Mouse (Mus musculus) adrenal gland, postnatal 10 days (tissue): ENCODE results near the gene Ankrd40. TPM values are rescaled to one million over a fixed set of nuclear protein-coding genes. Genes with fewer than 3 reads are reported as not detected.

Experiments used
- DNase-seq: peaks from one replicate; pipeline ENCODE4 v3.0.0; 2021; ENCODE audit warnings: mixed read lengths
- total RNA-seq, 2 experiments: library from RNA; stranded (reverse); gene quantifications; 2 replicates each; pipeline ENCODE4 v1.2.3; 2021

The Ankrd40 gene
- total RNA-seq, 2 experiments from 2014 or later, result 110 to 130 TPM

DNA sequence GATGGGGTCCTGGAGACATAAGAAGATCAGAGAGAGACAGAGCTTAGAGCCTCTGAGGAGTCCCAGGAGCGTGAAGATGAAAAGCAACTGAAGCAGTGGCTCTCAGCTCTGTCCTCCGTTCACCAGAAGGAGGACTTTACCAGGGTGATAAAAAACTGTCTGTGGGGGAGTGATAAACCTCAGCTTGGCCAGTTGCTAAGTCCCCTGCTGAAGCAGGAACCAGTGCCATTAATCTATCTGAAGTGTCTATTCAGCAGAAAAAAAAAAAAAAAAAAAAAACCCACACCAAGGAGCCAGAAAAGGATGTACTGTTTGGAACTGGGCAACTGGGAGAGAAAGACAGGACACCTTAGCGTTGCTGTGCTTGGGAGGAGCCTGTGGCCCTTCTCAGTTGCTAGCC is 23.3 kb downstream of the Ankrd40 start:
- DNase-seq, result no peak

DNA sequence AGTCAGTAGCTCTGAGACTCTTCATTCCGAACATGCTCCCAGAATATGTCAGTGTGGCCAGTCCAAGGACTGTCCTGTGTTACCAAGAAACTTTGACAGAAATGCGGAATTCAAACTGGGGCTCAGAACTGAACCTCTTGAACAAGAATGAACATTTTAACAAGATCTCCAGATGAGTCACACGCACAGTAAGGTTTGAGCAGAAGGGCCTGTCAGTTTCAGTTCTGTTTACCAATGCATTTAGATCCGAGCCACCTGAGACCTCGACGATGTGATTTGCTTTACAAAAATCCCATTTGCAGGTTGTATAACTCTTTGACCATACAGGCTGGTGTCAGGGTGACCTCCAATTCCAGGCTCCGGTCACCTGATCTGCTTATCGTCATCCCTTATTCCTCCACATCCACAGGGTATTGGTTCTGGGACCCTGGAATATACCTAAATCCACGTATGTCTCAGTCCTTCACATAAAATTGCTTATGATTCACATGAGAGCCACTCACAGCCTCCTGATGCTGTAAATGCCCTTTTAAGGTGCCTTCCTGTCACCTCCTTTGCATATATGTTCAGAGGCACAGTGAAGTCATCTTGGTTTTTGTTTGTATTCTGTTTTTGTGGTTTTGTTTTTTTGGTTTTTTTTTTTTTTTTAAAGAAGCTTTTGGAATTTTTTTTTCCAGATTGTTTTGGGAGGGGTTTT is 27.9 kb downstream of the Ankrd40 start:
- DNase-seq, result no peak

DNA sequence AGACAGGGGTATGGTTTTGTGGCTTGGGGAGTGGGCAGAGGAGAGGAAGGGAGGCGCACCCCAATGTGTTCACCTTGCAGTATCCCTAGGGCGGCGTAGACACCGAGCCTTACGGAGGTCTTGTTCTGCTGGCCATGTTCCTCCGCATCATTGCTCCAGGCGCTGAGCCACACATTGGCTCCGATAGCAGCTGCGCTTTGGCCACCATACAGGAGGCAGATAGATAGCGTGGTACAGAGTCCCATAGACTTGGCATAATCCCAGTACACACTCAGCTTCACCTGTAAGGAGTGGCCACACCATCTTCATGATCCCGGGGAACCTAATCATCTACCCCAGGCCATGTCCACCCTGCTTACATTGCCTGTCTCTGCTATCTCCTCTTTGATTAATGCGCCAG is 31.4 kb downstream of the Ankrd40 start:
- DNase-seq, result no peak

DNA sequence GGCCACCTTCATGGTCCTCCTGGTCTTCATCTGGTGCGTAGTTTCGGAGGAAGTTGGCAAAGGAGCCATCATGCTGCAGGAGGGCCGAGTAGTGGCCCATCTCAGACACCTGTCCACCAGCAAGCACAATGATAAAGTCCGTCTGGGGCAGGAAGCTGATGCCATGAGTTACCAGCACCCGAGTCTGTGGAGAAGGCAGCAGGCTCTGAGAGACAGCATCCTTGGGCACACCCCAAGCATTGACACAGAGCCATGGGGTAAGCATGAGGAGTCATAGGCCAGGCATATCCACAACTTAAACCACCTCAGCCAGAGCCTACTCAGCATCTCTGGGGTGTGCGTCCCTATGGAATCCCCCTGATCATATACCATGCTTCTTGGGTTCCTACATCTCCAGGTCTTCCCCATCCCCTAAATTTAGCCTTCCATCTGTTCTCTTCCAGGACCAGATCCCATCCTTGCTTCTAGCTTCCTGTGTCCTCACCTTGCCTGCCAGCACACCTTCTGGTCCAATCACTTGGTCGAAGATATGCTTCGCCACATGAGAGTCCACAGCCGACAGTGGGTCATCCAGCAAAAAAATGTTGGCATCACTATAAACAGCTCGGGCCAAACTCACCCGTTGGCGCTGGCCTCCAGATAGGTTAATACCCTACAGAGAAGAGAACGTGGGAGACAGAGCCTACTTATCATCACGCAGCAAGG is 33.5 kb downstream of the Ankrd40 start:
- no peak for DNase-seq

- no peak for DNase-seq
Observed at GRCm38 (mm10) chr11:94362101-94362500, 34.3 kb downstream of the Ankrd40 start.

GRCm38 (mm10) chr11:94363690-94364089 is 35.9 kb downstream of the Ankrd40 start:
- DNase-seq, result no peak

- no peak for DNase-seq
Observed at GRCm38 (mm10) chr11:94365340-94365739, 37.5 kb downstream of the Ankrd40 start.

DNA sequence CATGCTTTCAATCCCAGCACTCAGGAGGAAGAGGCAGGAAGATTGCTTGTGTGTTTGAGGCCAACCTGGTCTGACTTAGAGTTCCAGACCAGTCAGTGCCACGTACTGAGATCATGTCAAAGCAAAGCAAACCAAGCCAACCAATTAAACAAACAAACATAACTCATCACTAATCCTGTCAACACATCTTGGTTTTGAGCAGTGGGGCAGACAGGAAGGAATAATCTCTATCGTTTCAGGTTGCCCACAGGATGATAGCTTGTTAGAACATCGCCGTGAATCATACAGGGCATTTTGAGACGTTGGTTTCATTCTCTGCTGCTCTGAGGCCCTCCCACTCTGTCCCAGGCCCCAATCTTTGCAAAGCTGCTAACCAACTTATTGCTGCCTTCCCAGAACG is 42.2 kb downstream of the Ankrd40 start:
- DNase-seq, result no peak

DNA sequence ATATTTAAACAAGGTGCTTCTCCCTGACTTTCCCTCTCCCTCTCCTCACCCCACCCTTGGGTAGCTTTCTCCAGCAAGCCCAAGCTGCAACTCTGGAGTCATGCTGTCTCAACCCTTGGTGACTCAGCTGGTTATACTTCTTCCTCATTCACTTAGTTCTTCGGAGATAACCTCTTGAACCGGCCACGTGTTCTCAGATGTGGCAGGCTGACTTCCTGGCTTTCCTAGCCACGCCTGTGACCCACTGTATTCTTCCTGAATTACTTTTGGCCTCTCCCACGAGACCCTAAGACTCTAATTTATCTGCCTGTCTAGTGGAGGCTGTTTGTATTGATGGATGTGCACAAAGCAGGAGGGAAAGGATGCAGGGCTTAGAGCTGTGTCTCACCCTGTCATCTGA is 43.0 kb downstream of the Ankrd40 start:
- no peak for DNase-seq

DNA sequence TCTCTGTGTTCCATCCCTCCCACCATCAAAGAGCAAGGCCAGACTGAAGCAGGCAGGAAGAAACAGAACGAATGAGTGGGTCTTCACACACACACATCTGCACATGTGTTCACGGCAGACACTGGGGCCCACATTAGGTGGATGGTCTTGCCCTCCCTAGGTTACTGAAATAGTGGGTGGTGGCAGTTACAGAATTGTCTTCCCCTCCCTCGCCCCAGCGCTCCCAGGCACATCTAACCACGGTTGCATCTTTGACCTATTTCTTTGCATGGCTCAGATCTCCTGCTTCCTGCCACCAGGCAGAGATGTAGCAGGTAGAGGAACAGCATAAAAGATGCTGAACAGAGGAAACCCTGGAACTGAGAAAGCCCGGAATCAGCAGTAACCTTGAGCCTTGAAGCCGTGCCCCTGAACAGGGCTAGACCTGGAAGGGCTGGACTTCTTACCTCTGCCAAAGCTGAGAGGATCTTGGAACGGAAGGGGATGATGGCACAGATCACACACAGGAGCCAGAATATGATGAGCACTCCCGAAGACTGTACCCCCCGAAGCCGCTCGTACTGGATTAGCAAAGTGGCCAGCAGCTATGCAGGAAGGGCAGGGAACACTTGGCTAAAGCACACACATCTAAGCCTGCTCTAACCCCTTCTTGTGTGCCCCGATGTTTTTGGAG is 46.6 kb downstream of the Ankrd40 start:
- DNase-seq, result no peak

DNA sequence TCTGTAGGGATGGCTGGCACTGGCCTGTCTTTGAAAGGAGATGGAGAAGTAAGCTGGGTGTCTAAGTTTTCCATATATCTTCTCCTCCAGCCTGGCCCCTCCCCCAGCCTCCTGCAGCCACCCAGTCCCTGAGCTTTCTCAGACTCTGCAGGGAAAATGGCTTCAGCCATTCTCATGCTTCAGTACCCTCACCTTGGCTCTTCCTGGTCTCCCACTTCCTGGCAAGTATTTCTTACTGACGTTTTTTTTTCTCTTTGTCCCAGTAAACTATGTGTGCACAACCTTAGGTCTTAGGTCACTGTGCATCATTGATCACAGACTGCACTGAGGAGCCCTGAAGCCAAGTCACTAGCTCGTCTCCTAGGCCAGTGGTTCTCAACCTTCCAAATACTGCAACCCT is 51.3 kb downstream of the Ankrd40 start:
- no peak for DNase-seq

- DNase-seq, result no peak
Observed at GRCm38 (mm10) chr11:94379736-94380135, 51.9 kb downstream of the Ankrd40 start.

- peak; percentile 37 for DNase-seq
Observed at GRCm38 (mm10) chr11:94385977-94386771, 58.4 kb downstream of the Ankrd40 start.

DNA sequence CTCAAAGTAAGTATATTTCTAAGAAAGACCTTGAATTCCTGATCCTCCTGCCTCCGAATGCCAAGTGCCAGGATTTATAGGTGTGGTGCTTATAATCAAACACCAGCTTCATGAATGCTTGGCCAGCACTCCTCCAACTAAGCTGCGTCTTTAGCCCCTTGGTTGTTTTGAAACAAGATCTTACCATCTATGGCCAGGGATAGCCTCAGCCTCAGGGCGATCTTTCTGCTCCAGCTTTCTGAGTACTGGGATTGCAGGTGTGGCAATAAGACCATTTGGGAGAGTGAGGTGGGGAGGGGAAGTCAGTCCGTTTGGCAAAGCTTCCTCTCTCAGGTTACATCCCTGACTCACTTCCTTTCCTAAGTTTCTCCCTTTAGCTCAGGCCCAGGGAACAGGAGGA is 60.0 kb downstream of the Ankrd40 start:
- no peak for DNase-seq

DNA sequence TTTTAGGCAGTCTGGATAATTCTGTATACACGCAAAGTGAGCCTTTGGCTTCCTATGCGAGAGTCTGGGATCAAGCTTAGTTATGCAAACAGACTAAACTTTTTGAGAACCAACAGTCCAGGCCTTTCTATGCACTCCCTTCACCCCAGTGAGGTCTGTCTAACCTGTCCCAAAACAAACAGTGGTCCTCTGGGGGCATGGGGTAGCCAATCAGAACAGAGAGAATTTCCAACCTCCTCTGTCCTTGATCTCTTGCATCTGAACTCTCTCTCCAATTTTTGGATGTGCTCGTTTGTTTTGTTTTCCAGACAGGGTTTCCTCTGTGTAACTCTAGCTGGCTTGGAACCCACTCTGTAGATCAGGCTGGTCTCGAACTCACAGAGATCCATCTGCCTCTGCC is 61.2 kb downstream of the Ankrd40 start:
- DNase-seq, result no peak

DNA sequence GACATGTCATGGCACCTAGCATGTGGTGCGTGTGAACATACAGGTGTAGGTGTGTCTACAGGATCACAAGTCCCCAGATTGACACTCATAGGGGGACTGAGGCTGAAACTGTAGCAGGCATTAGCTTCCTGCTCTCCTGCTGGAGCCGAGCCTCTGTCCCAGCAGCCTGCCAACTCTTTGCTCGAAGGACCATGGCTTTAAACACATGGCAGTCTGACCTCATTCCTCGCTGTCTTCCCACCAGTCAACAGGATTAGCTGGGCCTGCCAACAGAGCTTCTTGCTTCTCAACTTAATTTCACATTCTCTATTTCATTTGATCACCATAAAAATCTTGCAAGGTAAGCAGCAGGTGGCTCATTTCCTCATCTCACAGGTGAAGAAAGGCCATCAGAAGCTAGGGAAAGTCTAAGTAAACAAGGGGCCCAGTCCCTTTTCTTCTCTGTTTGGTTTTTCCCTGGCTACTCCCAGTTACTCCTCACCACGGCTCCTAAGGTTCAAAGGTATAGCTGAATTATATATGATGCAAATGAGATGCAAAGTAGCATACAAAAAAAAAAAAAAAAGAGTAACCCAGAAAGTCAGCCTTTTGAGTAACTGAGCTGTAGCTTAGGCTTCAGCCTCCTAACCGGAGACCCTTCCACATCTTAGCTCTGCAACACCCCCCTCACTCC is 62.1 kb downstream of the Ankrd40 start:
- no peak for DNase-seq

GRCm38 (mm10) chr11:94390825-94391224 is 63.0 kb downstream of the Ankrd40 start:
- DNase-seq, result no peak

Other genes with a start within 250 kb of the Ankrd40 start
- gene Tob1, start 116.5 kb upstream of the Ankrd40 start, total RNA-seq, result 100 to 1,000 TPM; 111 to 183 TPM
- gene Wfikkn2, start 82.0 kb upstream of the Ankrd40 start, total RNA-seq, result 1 to 10 TPM in 1 of 2 experiments, under 1 TPM in 1; 0.63 to 1.1 TPM
- gene Gm21885, start 46.1 kb upstream of the Ankrd40 start, total RNA-seq, result not detected
- gene Luc7l3, start 6.0 kb upstream of the Ankrd40 start, total RNA-seq, result 10 to 100 TPM; 48.8 to 77.4 TPM
- gene Abcc3, start 65.0 kb downstream of the Ankrd40 start, total RNA-seq, result 1 to 10 TPM; 6.4 to 8.3 TPM
- gene Cacna1g, start 146.2 kb downstream of the Ankrd40 start, total RNA-seq, result 1 to 10 TPM; 2.1 to 2.8 TPM
- gene Spata20, start 158.2 kb downstream of the Ankrd40 start, total RNA-seq, result not detected
- 10 to 100 TPM in 1 of 2 experiments, 1 to 10 TPM in 1; 7.0 to 10.2 TPM for gene Epn3, start 172.0 kb downstream of the Ankrd40 start, total RNA-seq
- gene Mycbpap, start 193.7 kb downstream of the Ankrd40 start, total RNA-seq, result 1 to 10 TPM; 3.3 to 4.8 TPM
- 10 to 100 TPM in 1 of 2 experiments, 1 to 10 TPM in 1; 8.3 to 10.1 TPM for gene Rsad1, start 221.3 kb downstream of the Ankrd40 start, total RNA-seq
- gene Chad, start 237.0 kb downstream of the Ankrd40 start, total RNA-seq, result 1 to 10 TPM in 1 of 2 experiments, under 1 TPM in 1; 0.39 to 2.9 TPM